18 mouse cellular contexts compared by ENCODE assay signal in the genomic region with DNA sequence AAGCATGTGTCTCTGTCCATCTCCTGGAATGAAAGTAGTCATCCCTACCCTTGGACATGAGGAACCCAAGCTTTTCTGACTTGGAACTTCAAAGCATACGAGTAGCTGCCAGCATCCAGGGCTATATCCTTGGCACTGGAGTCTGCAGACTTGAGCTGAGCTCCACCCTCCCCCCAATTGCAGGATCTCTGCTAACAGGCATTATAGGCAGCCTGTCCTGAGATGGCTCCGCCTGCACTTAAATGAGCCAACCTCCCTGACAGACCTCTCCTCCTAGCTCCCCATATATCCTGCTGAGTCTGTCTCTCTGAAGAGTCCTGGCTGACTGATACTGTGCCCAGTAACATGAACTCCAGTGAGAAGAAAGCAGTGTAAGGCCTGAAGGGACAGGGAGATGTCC.
DNase-seq lines count a peak whose midpoint lies in the region; ATAC-seq and TF ChIP-seq lines count a peak whose summit lies in the region.
"Had no signal": no experiment of that assay in that cellular context is flagged by ENCODE, and none has a peak within 500 bp of the region (broad histone marks: within the 10 kb centered on the region; RNA-seq: fewer than 3 reads in every experiment).

No protein-coding gene starts in this region.

- DNase-seq in lung, embryonic 14.5 days = peak; percentile 30
- DNase-seq in lung, adult 18-20 months = no peak
- peak; percentile 13 for DNase-seq in 3T3-L1 (ENCODE audit: low read depth, low spot score)
- DNase-seq in MN1 (ENCODE audit: low spot score) = peak; percentile 53
- DNase-seq in embryonic facial prominence, embryonic 14.5 days (ENCODE audit: low spot score) = no peak
- DNase-seq in kidney, postnatal 10 days = no peak
- DNase-seq: adrenal gland, adult 8-10 months; adrenal gland, postnatal 25 days; cerebellum, adult 18-20 months; cerebellum, adult 9-10 months had no signal

- H3K4me3 ChIP-seq in lung, embryonic 14.5 days (ENCODE audit: low read depth, low read length) = no peak overlapping the region
- H3K4me3 ChIP-seq in embryonic facial prominence, embryonic 14.5 days (ENCODE audit: low read depth, low read length) = no peak overlapping the region
- H3K4me3 ChIP-seq: embryonic facial prominence, embryonic 12.5 days; forebrain, embryonic 10.5 days; forebrain, embryonic 13.5 days; heart, adult 2 months; heart, embryonic 10.5 days; heart, embryonic 13.5 days; hindbrain, embryonic 12.5 days; hindbrain, embryonic 15.5 days had no signal

- no peak for TF ChIP-seq CTCF in lung, embryonic 14.5 days (IDR thresholded peaks at IDR 0.05; ENCODE audit: low read depth)

- H3K4me2 ChIP-seq in lung, embryonic 14.5 days = no peak overlapping the region
- H3K4me2 ChIP-seq in embryonic facial prominence, embryonic 14.5 days (ENCODE audit: low read depth, low read length) = no peak overlapping the region
- H3K4me2 ChIP-seq: embryonic facial prominence, embryonic 12.5 days; forebrain, embryonic 13.5 days; heart, embryonic 13.5 days; hindbrain, embryonic 12.5 days; hindbrain, embryonic 15.5 days had no signal

- 56% methylated on average over 2 of the region's 2 CpGs for WGBS in lung, embryonic 14.5 days
- 58% methylated on average over 2 of the region's 2 CpGs for WGBS in embryonic facial prominence, embryonic 14.5 days

- H3K27ac ChIP-seq in lung, embryonic 14.5 days (ENCODE audit: low read depth) = no peak overlapping the region
- no peak overlapping the region for H3K27ac ChIP-seq in embryonic facial prominence, embryonic 14.5 days (replicated peaks; ENCODE audit: low read depth, low read length)
- H3K27ac ChIP-seq: embryonic facial prominence, embryonic 12.5 days; forebrain, embryonic 10.5 days; forebrain, embryonic 13.5 days; heart, adult 2 months; heart, embryonic 13.5 days; hindbrain, embryonic 12.5 days; hindbrain, embryonic 15.5 days had no signal

- no peaks in the 10 kb centered on the region for H3K9me3 ChIP-seq in lung, embryonic 14.5 days (ENCODE audit: low read depth, low read length)
- no peaks in the 10 kb centered on the region for H3K9me3 ChIP-seq in embryonic facial prominence, embryonic 14.5 days (ENCODE audit: control insufficient read depth, low read length)
- H3K9me3 ChIP-seq: embryonic facial prominence, embryonic 12.5 days; forebrain, embryonic 10.5 days; forebrain, embryonic 13.5 days; heart, embryonic 10.5 days; heart, embryonic 13.5 days; hindbrain, embryonic 12.5 days; hindbrain, embryonic 15.5 days had no signal

- 0 out of 2 replicates have a peak, but pooled peaks cover 2% of the 10 kb centered on the region for H3K27me3 ChIP-seq in lung, embryonic 14.5 days (ENCODE audit: insufficient read depth, low read length)
- no peaks in the 10 kb centered on the region for H3K27me3 ChIP-seq in embryonic facial prominence, embryonic 14.5 days (replicated peaks; ENCODE audit: control insufficient read depth, insufficient read depth, low read length)

- no peaks in the 10 kb centered on the region for H3K36me3 ChIP-seq in lung, embryonic 14.5 days (ENCODE audit: insufficient read depth)
- H3K36me3 ChIP-seq in embryonic facial prominence, embryonic 14.5 days (ENCODE audit: control insufficient read depth, insufficient read depth, low read length) = no peaks in the 10 kb centered on the region
- H3K36me3 ChIP-seq: embryonic facial prominence, embryonic 12.5 days; forebrain, embryonic 10.5 days; heart, embryonic 10.5 days; heart, embryonic 13.5 days; hindbrain, embryonic 12.5 days; hindbrain, embryonic 15.5 days had no signal

- peaks cover 8% of the 10 kb centered on the region; the same call in 1 of the 2 replicates for H3K4me1 ChIP-seq in lung, embryonic 14.5 days (ENCODE audit: insufficient read depth)
- peaks cover 36% of the 10 kb centered on the region for H3K4me1 ChIP-seq in embryonic facial prominence, embryonic 14.5 days (ENCODE audit: control insufficient read depth, insufficient read depth, low read length)

- peak; percentile 44; the same call in 1 of the 2 replicates for ATAC-seq in lung, embryonic 14.5 days (ENCODE audit: insufficient read depth)
- ATAC-seq in embryonic facial prominence, embryonic 14.5 days (ENCODE audit: low read depth) = 0 out of 2 replicates have a peak, but pooled peaks have one; percentile 41

- H3K9ac ChIP-seq in lung, embryonic 14.5 days = no peak overlapping the region
- H3K9ac ChIP-seq in embryonic facial prominence, embryonic 14.5 days (ENCODE audit: low read depth, low read length) = no peak overlapping the region
- H3K9ac ChIP-seq: embryonic facial prominence, embryonic 12.5 days; forebrain, embryonic 13.5 days; heart, embryonic 13.5 days; hindbrain, embryonic 12.5 days; hindbrain, embryonic 15.5 days had no signal

Comparison
In these comparisons a context has a peak if more than half of its experiments do, and no peak if none do; other contexts are left out.
1. DNase-seq: peak in lung, embryonic 14.5 days (single experiment), 3T3-L1 (single experiment) and MN1 (single experiment); none in lung, adult 18-20 months (0 of 2), embryonic facial prominence, embryonic 14.5 days (single experiment) and kidney, postnatal 10 days (single experiment).